Mouse (Mus musculus) heart, embryonic 14.5 days (tissue): ENCODE measurements around the gene Tpx2. TPM values are rescaled to one million over a fixed set of nuclear protein-coding genes. Genes with fewer than 3 reads are reported as not detected.
A peak's percentile ranks its signal among the peaks of the same experiment; 100 is the strongest.

Experiments used
- ATAC-seq: fragments of 200-750 bp; cut with Nextera tagmentation; 2 replicates; pipeline ENCODE4 v1.8.0; 2017; ENCODE audit warnings: low read depth, moderate TSS enrichment; ENCODE audit not compliant: insufficient number of reproducible peaks, insufficient read depth, low FRiP score
- H3K27ac ChIP-seq, 2 experiments: fragments of 200-500 bp in 1 of 2; fragments of 300-500 bp in 1 of 2; sonication (generic) in 1 of 2; replicated peaks in 1 of 2; 2 replicates each; pipeline ENCODE4 v1.5.1; 2012 to 2014; ENCODE audit warnings: low read depth in 2 of 2, low read length in 2 of 2, control low read depth in 1 of 2, mild to moderate bottlenecking in 1 of 2, mixed read lengths in 1 of 2; ENCODE audit not compliant: control insufficient read depth in 1 of 2, insufficient read depth in 1 of 2
- H3K27me3 ChIP-seq: fragments of 300-500 bp; sonication (generic); 2 replicates; pipeline ENCODE4 v1.6.1; 2014; ENCODE audit warnings: mild to moderate bottlenecking, low read length, control low read depth; ENCODE audit not compliant: control insufficient read depth, insufficient read depth
- H3K36me3 ChIP-seq: fragments of 300-500 bp; sonication (generic); 2 replicates; pipeline ENCODE4 v1.6.1; 2014; ENCODE audit warnings: mild to moderate bottlenecking, control low read depth, low read length, mixed read lengths; ENCODE audit not compliant: control insufficient read depth, insufficient read depth
- H3K4me1 ChIP-seq, 2 experiments: fragments of 200-500 bp in 1 of 2; fragments of 300-500 bp in 1 of 2; sonication (generic) in 1 of 2; 2 replicates each; pipeline ENCODE4 v1.6.1; 2012 to 2014; ENCODE audit warnings: low read length in 2 of 2, control low read depth in 1 of 2, mixed read lengths in 1 of 2; ENCODE audit not compliant: control insufficient read depth in 2 of 2, insufficient read depth in 2 of 2
- H3K4me2 ChIP-seq: fragments of 300-500 bp; sonication (generic); 2 replicates; pipeline ENCODE4 v1.6.1; 2014; ENCODE audit warnings: mild to moderate bottlenecking, low read length
- H3K4me3 ChIP-seq, 2 experiments: fragments of 200-500 bp in 1 of 2; fragments of 300-500 bp in 1 of 2; sonication (generic) in 1 of 2; 2 replicates each; pipeline ENCODE4 v1.5.1; 2012 to 2014; ENCODE audit warnings: low read length in 2 of 2, mild to moderate bottlenecking in 2 of 2, control low read depth in 1 of 2, low read depth in 1 of 2, moderate library complexity in 1 of 2; ENCODE audit not compliant: control insufficient read depth in 1 of 2, insufficient read depth in 1 of 2
- H3K9ac ChIP-seq: fragments of 300-500 bp; sonication (generic); 2 replicates; pipeline ENCODE4 v1.6.1; 2014; ENCODE audit warnings: mild to moderate bottlenecking, low read length
- H3K9me3 ChIP-seq: fragments of 300-500 bp; sonication (generic); 2 replicates; pipeline ENCODE4 v1.6.1; 2016; ENCODE audit warnings: low read length, control low read depth; ENCODE audit not compliant: control insufficient read depth
- WGBS: fragments of 180-500 bp; shearing (Covaris S2); extraction: QIAGEN DNeasy Blood & Tissue Kit; methylation state at CpG from one replicate; pipeline ENCODE4 v1.1.7; 2014; 5-methylcytosine and 5-hydroxymethylcytosine counted together
- polyA plus RNA-seq: library from polyadenylated mRNA; unstranded; fragments of >200 nt; fragmentation: Nextera tagmentation; extraction: Ambion mirVana; gene quantifications from 2 replicates; pipeline ENCODE4 v1.2.1, GENCODE M21; 2014

The Tpx2 gene
- polyA plus RNA-seq, 1 experiment from 2014 or later, result 60.8 TPM

- ATAC-seq, result no peak
These were observed 85.8 kb downstream of the Tpx2 start for GRCm38 (mm10) chr2:152933614-152934013.

DNA sequence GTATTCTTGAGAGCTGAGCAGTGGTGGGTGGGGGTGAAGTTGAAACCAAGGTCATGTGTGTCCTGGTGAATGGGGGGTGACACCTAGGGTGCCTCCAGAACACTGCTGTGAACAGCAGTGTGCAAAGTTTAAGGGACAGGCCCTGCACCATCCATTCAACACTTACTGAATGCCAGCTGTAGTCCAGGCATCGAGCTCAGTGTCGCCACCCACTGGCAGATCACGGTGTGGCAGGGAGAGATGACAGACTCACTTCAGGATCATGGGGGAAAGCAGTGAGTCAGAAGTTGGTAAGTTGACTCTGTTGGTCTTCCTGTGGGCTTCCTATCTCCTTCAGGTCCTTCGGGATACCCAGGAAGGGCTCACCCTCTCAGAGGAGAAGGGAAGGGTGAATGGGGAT is 92.1 kb downstream of the Tpx2 start:
- no peaks in the 10 kb centered on the region for H3K9me3 ChIP-seq
- 10% methylated on average over 4 of the region's 4 CpGs for WGBS
- H3K4me1 ChIP-seq, result peaks cover 3 to 13% of the 10 kb centered on the region in 2 experiments; a peak in 3 of 4 replicates
- H3K27me3 ChIP-seq, result peaks cover 74% of the 10 kb centered on the region
- H3K36me3 ChIP-seq, result no peaks in the 10 kb centered on the region
- H3K4me3 ChIP-seq, result no peak overlapping the region
- H3K9ac ChIP-seq, result no peak overlapping the region
- H3K27ac ChIP-seq, result no peak overlapping the region
- no peak overlapping the region for H3K4me2 ChIP-seq
- no peak for ATAC-seq

More at GRCm38 (mm10) chr2:152933614-152934013, 85.8 kb downstream of the Tpx2 start:
- no peaks in the 10 kb centered on the region for H3K36me3 ChIP-seq
- H3K4me1 ChIP-seq, result peaks cover 11 to 15% of the 10 kb centered on the region in 2 experiments
- peaks cover 23% of the 10 kb centered on the region for H3K27me3 ChIP-seq
- no peak overlapping the region for H3K4me3 ChIP-seq
- H3K27ac ChIP-seq, result peak overlapping the region in 1 of 2 experiments; percentile 34; a peak in 1 of 4 replicates
- no peaks in the 10 kb centered on the region for H3K9me3 ChIP-seq
- H3K4me2 ChIP-seq, result no peak overlapping the region
- no peak overlapping the region for H3K9ac ChIP-seq
- 36% methylated on average over 5 of the region's 5 CpGs for WGBS

DNA sequence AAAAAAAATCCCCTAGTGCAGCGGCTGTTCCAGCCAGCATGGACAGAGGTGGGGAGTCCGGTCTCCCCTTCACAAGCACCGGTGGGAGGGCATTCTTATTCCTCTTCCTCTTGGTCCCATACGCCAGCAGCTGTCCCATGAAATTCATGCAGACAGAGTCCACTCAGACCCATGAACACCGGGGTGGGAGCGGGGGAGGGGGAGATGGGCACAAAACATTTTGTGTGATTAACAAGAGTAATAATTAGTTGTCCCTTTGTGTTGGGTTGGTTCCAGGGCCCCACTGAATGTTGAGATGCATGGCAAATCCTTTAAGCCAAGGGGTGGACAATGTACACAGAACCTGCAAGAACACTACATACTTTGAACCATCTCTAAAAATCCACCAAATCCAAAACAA is 93.3 kb downstream of the Tpx2 start:
- 73% methylated on average over 6 of the region's 6 CpGs for WGBS
- Histone ChIP-seq H3K27me3 (peaks cover 77% of the 10 kb centered on the region), H3K27ac (no peak overlapping the region), H3K9ac (no peak overlapping the region), H3K4me1 (peaks cover 3 to 13% of the 10 kb centered on the region in 2 experiments; a peak in 3 of 4 replicates), H3K4me3 (no peak overlapping the region), H3K36me3 (no peaks in the 10 kb centered on the region), H3K4me2 (no peak overlapping the region), H3K9me3 (no peaks in the 10 kb centered on the region)
- no peak for ATAC-seq

GRCm38 (mm10) chr2:152941776-152942175 is 94.0 kb downstream of the Tpx2 start:
- Histone ChIP-seq H3K9ac (no peak overlapping the region), H3K27ac (no peak overlapping the region), H3K4me1 (peaks cover 3 to 13% of the 10 kb centered on the region in 2 experiments; a peak in 3 of 4 replicates), H3K9me3 (no peaks in the 10 kb centered on the region), H3K36me3 (no peaks in the 10 kb centered on the region), H3K4me3 (no peak overlapping the region), H3K4me2 (no peak overlapping the region), H3K27me3 (peaks cover 78% of the 10 kb centered on the region)
- 12% methylated on average over 7 of the region's 7 CpGs for WGBS
- no peak for ATAC-seq

GRCm38 (mm10) chr2:152942898-152943515 is 95.2 kb downstream of the Tpx2 start:
- H3K4me3 ChIP-seq, result peak overlapping the region; percentile 43 to 47
- H3K4me1 ChIP-seq, result peaks cover 3 to 13% of the 10 kb centered on the region in 2 experiments; a peak in 3 of 4 replicates
- peak overlapping the region; percentile 92 for H3K4me2 ChIP-seq
- peak overlapping the region; percentile 62 for H3K9ac ChIP-seq
- H3K36me3 ChIP-seq, result no peaks in the 10 kb centered on the region
- H3K9me3 ChIP-seq, result no peaks in the 10 kb centered on the region
- under 1% methylated on average over 62 of the region's 65 CpGs for WGBS
- no peak for ATAC-seq
- no peak overlapping the region for H3K27ac ChIP-seq
- H3K27me3 ChIP-seq, result peaks cover 86% of the 10 kb centered on the region

DNA sequence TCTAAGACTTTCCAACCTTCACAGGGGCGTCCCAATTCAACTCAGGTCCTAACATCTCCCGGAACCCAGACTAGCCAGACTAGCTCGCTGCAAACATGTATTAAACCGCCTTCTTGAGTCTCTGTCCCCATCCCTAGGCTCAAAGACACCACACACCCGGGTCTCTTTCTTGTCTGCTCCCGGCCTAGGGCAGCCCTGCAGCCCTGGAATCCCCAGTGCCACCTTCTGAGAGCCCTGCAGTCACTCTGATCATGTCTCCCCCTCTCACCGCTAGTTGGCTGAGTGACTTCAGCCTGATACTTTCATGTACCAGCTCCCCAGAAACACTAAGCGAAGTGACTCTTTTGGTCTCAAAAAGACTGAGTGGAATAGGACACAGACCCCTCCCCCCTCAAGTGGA is 95.8 kb downstream of the Tpx2 start:
- H3K4me3 ChIP-seq, result peak overlapping the region; percentile 43 to 47; a peak in 3 of 4 replicates

DNA sequence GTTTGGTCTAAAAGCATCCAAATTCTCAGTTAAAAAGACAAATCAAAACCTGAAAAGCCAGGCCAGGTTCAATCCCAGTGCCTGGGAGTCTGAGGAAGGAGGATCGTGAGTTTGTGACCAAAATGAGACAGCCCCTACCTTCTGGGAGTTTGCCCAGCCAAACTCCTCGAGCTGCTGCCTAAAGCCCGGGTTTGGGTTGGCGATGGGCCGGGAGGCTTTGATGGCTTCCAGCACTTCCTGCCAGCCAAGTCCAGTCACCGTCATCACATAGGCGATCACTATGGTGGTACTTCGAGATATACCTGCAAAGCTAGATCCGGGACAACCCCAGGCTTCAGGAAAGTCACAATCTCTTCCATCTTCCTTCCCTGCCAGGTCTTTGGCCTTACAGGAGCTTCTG is 96.2 kb downstream of the Tpx2 start:
- H3K9ac ChIP-seq, result no peak overlapping the region

More for the DNA sequence above, 95.8 kb downstream of the Tpx2 start:
- peaks cover 88% of the 10 kb centered on the region for H3K27me3 ChIP-seq
- ATAC-seq, result no peak
- H3K4me2 ChIP-seq, result peak overlapping the region; percentile 92
- peaks cover 3 to 13% of the 10 kb centered on the region in 2 experiments; a peak in 3 of 4 replicates for H3K4me1 ChIP-seq
- peak overlapping the region; percentile 62 for H3K9ac ChIP-seq
- WGBS, result 7% methylated on average over 8 of the region's 8 CpGs
- no peak overlapping the region for H3K27ac ChIP-seq
- no peaks in the 10 kb centered on the region for H3K36me3 ChIP-seq
- no peaks in the 10 kb centered on the region for H3K9me3 ChIP-seq

More for the DNA sequence above, 96.2 kb downstream of the Tpx2 start:
- H3K27ac ChIP-seq, result no peak overlapping the region
- H3K36me3 ChIP-seq, result no peaks in the 10 kb centered on the region
- no peak overlapping the region for H3K4me2 ChIP-seq
- no peaks in the 10 kb centered on the region for H3K9me3 ChIP-seq
- peaks cover 3 to 13% of the 10 kb centered on the region in 2 experiments; a peak in 3 of 4 replicates for H3K4me1 ChIP-seq
- H3K4me3 ChIP-seq, result no peak overlapping the region
- H3K27me3 ChIP-seq, result peaks cover 92% of the 10 kb centered on the region
- no peak for ATAC-seq
- WGBS, result 45% methylated on average over 9 of the region's 9 CpGs
